Mouse (Mus musculus) heart, adult 2 months (tissue): ENCODE results near the gene Slc7a11. TPM values are rescaled to one million over a fixed set of nuclear protein-coding genes. Genes with fewer than 3 reads are reported as not detected.

Experiments
- DNase-seq, 2 experiments: peaks; one replicate each; pipeline ENCODE4 v3.0.0; 2021
- H3K27ac ChIP-seq: fragments of 200-600 bp; 2 replicates; pipeline ENCODE4 v1.8.1; 2022
- H3K27me3 ChIP-seq: fragments of 200-500 bp; 2 replicates; pipeline ENCODE4 v1.6.1; 2012; ENCODE audit warnings: mild to moderate bottlenecking, low read length, inconsistent platforms, mixed read lengths; ENCODE audit not compliant: control insufficient read depth, insufficient read depth
- H3K36me3 ChIP-seq: fragments of 200-500 bp; 2 replicates; pipeline ENCODE4 v1.6.1; 2012; ENCODE audit warnings: low read length, inconsistent platforms; ENCODE audit not compliant: control insufficient read depth, insufficient read depth
- H3K4me1 ChIP-seq: fragments of 200-500 bp; 2 replicates; pipeline ENCODE4 v1.6.1; 2011; ENCODE audit warnings: low read length; ENCODE audit not compliant: control insufficient read depth, insufficient read depth
- H3K4me3 ChIP-seq: fragments of 200-600 bp; 2 replicates; pipeline ENCODE4 v1.8.1; 2022
- H3K79me2 ChIP-seq: fragments of 200-500 bp; replicated peaks from 2 replicates; pipeline ENCODE4 v1.6.1; 2012; ENCODE audit warnings: mild to moderate bottlenecking, inconsistent platforms, low read length, moderate library complexity, mixed read lengths; ENCODE audit not compliant: control insufficient read depth, insufficient read depth
- H3K9ac ChIP-seq: fragments of 200-500 bp; 2 replicates; pipeline ENCODE4 v1.6.1; 2012; ENCODE audit warnings: low read depth, mild to moderate bottlenecking, control low read depth, inconsistent platforms, low read length, mixed read lengths
- CTCF ChIP-seq: fragments of 200-600 bp; IDR thresholded peaks from 2 replicates; pipeline ENCODE4 v1.8.1; 2022; ENCODE audit warnings: antibody characterized with exemption, mild to moderate bottlenecking, moderate library complexity
- EP300 ChIP-seq: fragments of 200-500 bp; IDR thresholded peaks from 2 replicates; pipeline ENCODE4 v1.6.1; 2011; ENCODE audit warnings: low read depth, low read length, control low read depth; ENCODE audit not compliant: insufficient read depth
- POLR2A ChIP-seq: fragments of 200-500 bp; IDR thresholded peaks from 2 replicates; pipeline ENCODE4 v1.6.1; 2011; ENCODE audit warnings: mild to moderate bottlenecking, low read depth, low read length, control low read depth; ENCODE audit not compliant: insufficient read depth
- WGBS: fragments of 180-500 bp; shearing (Covaris S2); methylation state at CpG from one replicate; pipeline ENCODE4 v1.1.7; 2018; 5-methylcytosine and 5-hydroxymethylcytosine counted together
- intact Hi-C: fragments of 180-260 bp; cut with DNase I; formaldehyde crosslinking; loops from one replicate; pipeline ENCODE4 v1.15.1; 2025
- polyA plus RNA-seq: library from polyadenylated mRNA; depleted of rRNA; stranded (reverse); fragments of >200 nt; gene quantifications from 2 replicates; pipeline ENCODE4 v1.2.3, GENCODE M21; 2012
- total RNA-seq, 2 experiments: library from RNA; stranded (reverse); gene quantifications; 2 replicates each; pipeline ENCODE4 v1.2.3; 2021

Gene Slc7a11
- total and polyA plus RNA-seq, 3 experiments, result 0.02 to 0.20 TPM; not detected in 1

GRCm38 (mm10) chr3:50233144-50233543, 210.3 kb downstream of the Slc7a11 start:
- H3K4me1 ChIP-seq, result no peaks in the 10 kb centered on the region
- no peaks in the 10 kb centered on the region for H3K36me3 ChIP-seq
- 48% methylated on average over 5 of the region's 5 CpGs for WGBS
- DNase-seq, result no peak
- intact Hi-C loops, result no loop called here
- H3K4me3 ChIP-seq, result no peak overlapping the region
- H3K27me3 ChIP-seq, result no peaks in the 10 kb centered on the region
- TF ChIP-seq CTCF (no peak), POLR2A (no peak), EP300 (no peak)
- H3K79me2 ChIP-seq, result no peaks in the 10 kb centered on the region
- H3K9ac ChIP-seq, result no peak overlapping the region
- no peak overlapping the region for H3K27ac ChIP-seq

- no peak overlapping the region for H3K4me3 ChIP-seq
- no peaks in the 10 kb centered on the region for H3K4me1 ChIP-seq
- H3K27me3 ChIP-seq, result no peaks in the 10 kb centered on the region
- H3K79me2 ChIP-seq, result no peaks in the 10 kb centered on the region
- DNase-seq, result no peak
- H3K36me3 ChIP-seq, result no peaks in the 10 kb centered on the region
- intact Hi-C loops, result no loop called here
- WGBS, result 78% methylated on average over 2 of the region's 2 CpGs
- H3K9ac ChIP-seq, result no peak overlapping the region
- no peak overlapping the region for H3K27ac ChIP-seq
- TF ChIP-seq EP300 (no peak), CTCF (no peak), POLR2A (no peak)
These were observed 218.9 kb downstream of the Slc7a11 start for GRCm38 (mm10) chr3:50224390-50225114.

GRCm38 (mm10) chr3:50220454-50220853, 223.0 kb downstream of the Slc7a11 start:
- no peak for TF ChIP-seq CTCF
- no peak for TF ChIP-seq POLR2A
- no peak for TF ChIP-seq EP300
- Histone ChIP-seq H3K36me3 (no peaks in the 10 kb centered on the region), H3K79me2 (no peaks in the 10 kb centered on the region), H3K4me3 (no peak overlapping the region), H3K27ac (no peak overlapping the region), H3K27me3 (no peaks in the 10 kb centered on the region), H3K4me1 (no peaks in the 10 kb centered on the region), H3K9ac (no peak overlapping the region)
- intact Hi-C loops, result no loop called here
- DNase-seq, result no peak
- WGBS, result 46% methylated on average over 2 of the region's 2 CpGs

- Histone ChIP-seq H3K4me1 (no peaks in the 10 kb centered on the region; the same call in 1 of the 2 replicates), H3K4me3 (no peak overlapping the region), H3K27me3 (no peaks in the 10 kb centered on the region), H3K36me3 (no peaks in the 10 kb centered on the region), H3K27ac (no peak overlapping the region), H3K79me2 (no peaks in the 10 kb centered on the region), H3K9ac (no peak overlapping the region)
- no peak for DNase-seq
- intact Hi-C loops, result no loop called here
- no peak for TF ChIP-seq CTCF
- no peak for TF ChIP-seq EP300
- TF ChIP-seq POLR2A, result no peak
- 74% methylated on average over 5 of the region's 5 CpGs for WGBS
These were observed 257.0 kb downstream of the Slc7a11 start for GRCm38 (mm10) chr3:50186369-50186768.

- H3K4me1 ChIP-seq, result no peaks in the 10 kb centered on the region; the same call in 1 of the 2 replicates
- H3K9ac ChIP-seq, result no peak overlapping the region
- no peaks in the 10 kb centered on the region for H3K36me3 ChIP-seq
- no peaks in the 10 kb centered on the region for H3K79me2 ChIP-seq
- TF ChIP-seq POLR2A (no peak), EP300 (no peak), CTCF (no peak)
- WGBS, result 45% methylated on average over 2 of the region's 2 CpGs
- H3K4me3 ChIP-seq, result no peak overlapping the region
- intact Hi-C loops, result no loop called here
- no peak for DNase-seq
- no peaks in the 10 kb centered on the region for H3K27me3 ChIP-seq
- no peak overlapping the region for H3K27ac ChIP-seq
These were observed 257.5 kb downstream of the Slc7a11 start for GRCm38 (mm10) chr3:50185879-50186278.

GRCm38 (mm10) chr3:50160756-50161155, 282.7 kb downstream of the Slc7a11 start:
- intact Hi-C loops, result no loop called here
- 73% methylated on average over 2 of the region's 2 CpGs for WGBS
- TF ChIP-seq CTCF, result no peak
- no peak for TF ChIP-seq POLR2A
- TF ChIP-seq EP300, result no peak

More at GRCm38 (mm10) chr3:50160756-50161155, 282.7 kb downstream of the Slc7a11 start:
- no peak for DNase-seq
- Histone ChIP-seq H3K79me2 (no peaks in the 10 kb centered on the region), H3K27me3 (no peaks in the 10 kb centered on the region), H3K4me3 (no peak overlapping the region), H3K27ac (no peak overlapping the region), H3K4me1 (no peaks in the 10 kb centered on the region), H3K9ac (no peak overlapping the region), H3K36me3 (no peaks in the 10 kb centered on the region)
